Comparison of ENCODE assay signal across 12 mouse cellular contexts in genomic region chr6:71932347-71932746, GRCm38 (mm10). TPM values are rescaled to one million over a fixed set of nuclear protein-coding genes. Genes with fewer than 3 reads are reported as not detected.
DNase-seq lines count a peak whose midpoint lies in the region.
"Had no signal": no experiment of that assay in that cellular context is flagged by ENCODE, and none has a peak within 500 bp of the region (broad histone marks: within the 10 kb centered on the region; RNA-seq: fewer than 3 reads in every experiment).

No protein-coding gene starts in this region.

- DNase-seq in adrenal gland, adult 2 months, result peak; percentile 45
- DNase-seq in adrenal gland, postnatal 25 days, result no peak
- DNase-seq in heart, adult 11 months, result peak; percentile 88
- DNase-seq in heart, postnatal 4 days, result no peak
- DNase-seq: adrenal gland, adult 8-10 months; cerebellum, adult 11 months; cerebellum, adult 18-20 months; cerebellum, adult 8-10 months; cerebellum, adult 9-11 months; cerebellum, postnatal 14 days; cerebellum, postnatal 36 days; embryo, embryonic 11 days had no signal

RNA-seq across cellular contexts. Expression of gene Polr1a, which starts 23.5 kb away (rescaled TPM):
- 10 to 100 TPM; 58.7 to 82.0 TPM for total RNA-seq in adrenal gland, adult 2 months (2021)
- 33.3 and 36.0 TPM in 2 replicates for polyA plus RNA-seq in adrenal gland, adult 2 months (2012; rRNA removed)
- total RNA-seq in adrenal gland, postnatal 25 days (2021), result 75.1 and 76.9 TPM in 2 replicates
- total RNA-seq in heart, postnatal 4 days (2021), result 10 to 100 TPM; 32.3 to 35.7 TPM

RNA-seq across cellular contexts. Expression of gene Ptcd3, which starts 23.8 kb away (rescaled TPM):
- 10 to 100 TPM; 97.0 to 98.1 TPM for total RNA-seq in adrenal gland, adult 2 months (2021)
- 2.9 and 3.1 TPM in 2 replicates for polyA plus RNA-seq in adrenal gland, adult 2 months (2012; rRNA removed)
- 107 and 108 TPM in 2 replicates for total RNA-seq in adrenal gland, postnatal 25 days (2021)
- total RNA-seq in heart, postnatal 4 days (2021), result 100 to 1,000 TPM; 113 to 116 TPM

Comparison
In these comparisons a context has a peak if more than half of its experiments do, and no peak if none do; other contexts are left out.
1. DNase-seq: peak in adrenal gland, adult 2 months (single experiment) and heart, adult 11 months (single experiment); none in adrenal gland, postnatal 25 days (single experiment) and heart, postnatal 4 days (single experiment).